Mouse (Mus musculus): Measurements from ENCODE around the gene Efl1.

GRCm38 (mm10) chr7:82794542-82794941 lies 146.1 kb downstream of the Efl1 start:
- no peak for TF ChIP-seq CTCF (conservative IDR thresholded peaks at IDR 0.05; ENCODE audit: insufficient read depth, insufficient read length, low read depth, low read length)
- no peak for TF ChIP-seq POLR2A (IDR thresholded peaks at IDR 0.05; ENCODE audit: low read depth, low read length)
